Mouse (Mus musculus): ENCODE measurements around the gene Arpc4. TPM values are rescaled to one million over a fixed set of nuclear protein-coding genes. Genes with fewer than 3 reads are reported as not detected.

Gene Arpc4
- polyA plus RNA-seq, 1 experiment from 2014 or later: 211 TPM

- H3K27me3 ChIP-seq (ENCODE audit: insufficient read depth, low read length): no peaks in the 10 kb centered on the region
- DNase-seq (no peak), ATAC-seq (ENCODE audit: insufficient read depth) (no peak)
- TF ChIP-seq CTCF (IDR thresholded peaks at IDR 0.05; ENCODE audit: low read depth): no peak; the same call in 1 of the 2 replicates
- peak overlapping the region; percentile 73 for H3K4me2 ChIP-seq
- H3K4me1 ChIP-seq (ENCODE audit: insufficient read depth): peaks cover 14% of the 10 kb centered on the region; the same call in 1 of the 2 replicates
- no peaks in the 10 kb centered on the region for H3K9me3 ChIP-seq (ENCODE audit: low read depth, low read length)
- peak overlapping the region; percentile 95 for H3K27ac ChIP-seq (ENCODE audit: low read depth)
- H3K4me3 ChIP-seq (ENCODE audit: low read depth, low read length): peak overlapping the region; percentile 98
- 3% methylated on average over 7 of the region's 7 CpGs for WGBS
- peak overlapping the region; percentile 90 for H3K9ac ChIP-seq
- peaks cover 58% of the 10 kb centered on the region for H3K36me3 ChIP-seq (ENCODE audit: insufficient read depth)
Observed at GRCm38 (mm10) chr6:113377172-113377495, 781 bp upstream of the Arpc4 start.

- Histone ChIP-seq H3K9me3 (ENCODE audit: low read depth, low read length) (no peaks in the 10 kb centered on the region), H3K4me3 (ENCODE audit: low read depth, low read length) (peak overlapping the region; percentile 98), H3K27me3 (ENCODE audit: insufficient read depth, low read length) (no peaks in the 10 kb centered on the region), H3K4me2 (peak overlapping the region; percentile 73), H3K36me3 (ENCODE audit: insufficient read depth) (peaks cover 59% of the 10 kb centered on the region), H3K9ac (peak overlapping the region; percentile 90; the same call in 1 of the 2 replicates), H3K27ac (ENCODE audit: low read depth) (no peak overlapping the region), H3K4me1 (ENCODE audit: insufficient read depth) (peaks cover 14% of the 10 kb centered on the region; the same call in 1 of the 2 replicates)
- 76% methylated on average over 6 of the region's 6 CpGs for WGBS
- DNase-seq: no peak
- ATAC-seq (ENCODE audit: insufficient read depth): no peak
- no peak for TF ChIP-seq CTCF (IDR thresholded peaks at IDR 0.05; ENCODE audit: low read depth)
Observed at GRCm38 (mm10) chr6:113379246-113379645, 1.3 kb downstream of the Arpc4 start.

- no peak for DNase-seq
- no peak overlapping the region for H3K4me2 ChIP-seq
- no peak overlapping the region for H3K4me3 ChIP-seq (ENCODE audit: low read depth, low read length)
- no peak for ATAC-seq (ENCODE audit: insufficient read depth)
- WGBS: 92% methylated on average over 11 of the region's 11 CpGs
- H3K27ac ChIP-seq (ENCODE audit: low read depth): no peak overlapping the region
- no peaks in the 10 kb centered on the region for H3K27me3 ChIP-seq (ENCODE audit: insufficient read depth, low read length)
- H3K9ac ChIP-seq: no peak overlapping the region
- 0 out of 2 replicates have a peak, but pooled peaks have one; percentile 13 for TF ChIP-seq CTCF (IDR thresholded peaks at IDR 0.05; ENCODE audit: low read depth)
- peaks cover 59% of the 10 kb centered on the region for H3K36me3 ChIP-seq (ENCODE audit: insufficient read depth)
- H3K4me1 ChIP-seq (ENCODE audit: insufficient read depth): peaks cover 14% of the 10 kb centered on the region; the same call in 1 of the 2 replicates
- H3K9me3 ChIP-seq (ENCODE audit: low read depth, low read length): no peaks in the 10 kb centered on the region
Observed at GRCm38 (mm10) chr6:113380480-113380879, 2.6 kb downstream of the Arpc4 start.

- DNase-seq (no peak), ATAC-seq (ENCODE audit: insufficient read depth) (no peak)
- no peak overlapping the region for H3K27ac ChIP-seq (ENCODE audit: low read depth)
- H3K4me2 ChIP-seq: no peak overlapping the region
- no peaks in the 10 kb centered on the region for H3K9me3 ChIP-seq (ENCODE audit: low read depth, low read length)
- WGBS: 85% methylated on average over 8 of the region's 8 CpGs
- H3K9ac ChIP-seq: no peak overlapping the region
- H3K4me3 ChIP-seq (ENCODE audit: low read depth, low read length): no peak overlapping the region
- H3K27me3 ChIP-seq (ENCODE audit: insufficient read depth, low read length): no peaks in the 10 kb centered on the region
- no peak for TF ChIP-seq CTCF (IDR thresholded peaks at IDR 0.05; ENCODE audit: low read depth)
- peaks cover 92% of the 10 kb centered on the region for H3K36me3 ChIP-seq (ENCODE audit: insufficient read depth)
- 0 out of 2 replicates have a peak, but pooled peaks cover under 1% of the 10 kb centered on the region for H3K4me1 ChIP-seq (ENCODE audit: insufficient read depth)
Observed at GRCm38 (mm10) chr6:113384351-113384927, 6.5 kb downstream of the Arpc4 start.

GRCm38 (mm10) chr6:113385160-113385714 lies 7.3 kb downstream of the Arpc4 start:
- TF ChIP-seq CTCF (IDR thresholded peaks at IDR 0.05; ENCODE audit: low read depth): no peak
- Histone ChIP-seq H3K27ac (ENCODE audit: low read depth) (no peak overlapping the region), H3K4me1 (ENCODE audit: insufficient read depth) (no peaks in the 10 kb centered on the region), H3K4me2 (no peak overlapping the region), H3K9me3 (ENCODE audit: low read depth, low read length) (no peaks in the 10 kb centered on the region), H3K27me3 (ENCODE audit: insufficient read depth, low read length) (no peaks in the 10 kb centered on the region), H3K36me3 (ENCODE audit: insufficient read depth) (peaks cover 99% of the 10 kb centered on the region), H3K4me3 (ENCODE audit: low read depth, low read length) (no peak overlapping the region), H3K9ac (no peak overlapping the region)
- DNase-seq (no peak), ATAC-seq (ENCODE audit: insufficient read depth) (no peak)
- 80% methylated on average over 11 of the region's 11 CpGs for WGBS

GRCm38 (mm10) chr6:113386025-113386424 lies 8.1 kb downstream of the Arpc4 start:
- no peak for ATAC-seq (ENCODE audit: insufficient read depth)
- H3K4me2 ChIP-seq: no peak overlapping the region
- H3K9me3 ChIP-seq (ENCODE audit: low read depth, low read length): no peaks in the 10 kb centered on the region
- no peak for TF ChIP-seq CTCF (IDR thresholded peaks at IDR 0.05; ENCODE audit: low read depth)
- no peak overlapping the region for H3K4me3 ChIP-seq (ENCODE audit: low read depth, low read length)
- WGBS: 68% methylated on average over 3 of the region's 3 CpGs
- H3K27ac ChIP-seq (ENCODE audit: low read depth): no peak overlapping the region
- peaks cover 99% of the 10 kb centered on the region for H3K36me3 ChIP-seq (ENCODE audit: insufficient read depth)
- no peaks in the 10 kb centered on the region for H3K27me3 ChIP-seq (ENCODE audit: insufficient read depth, low read length)
- H3K4me1 ChIP-seq (ENCODE audit: insufficient read depth): no peaks in the 10 kb centered on the region
- H3K9ac ChIP-seq: no peak overlapping the region
- DNase-seq: no peak

- peaks cover 75% of the 10 kb centered on the region for H3K36me3 ChIP-seq (ENCODE audit: insufficient read depth)
- no peak for TF ChIP-seq CTCF (IDR thresholded peaks at IDR 0.05; ENCODE audit: low read depth)
- H3K9me3 ChIP-seq (ENCODE audit: low read depth, low read length): no peaks in the 10 kb centered on the region
- no peak within 1 kb of the TSS for H3K4me3 ChIP-seq (ENCODE audit: low read depth, low read length)
- H3K27me3 ChIP-seq (ENCODE audit: insufficient read depth, low read length): no peaks in the 10 kb centered on the region
- WGBS: 68% methylated on average over 8 of the region's 8 CpGs
- no peak within 1 kb of the TSS for H3K9ac ChIP-seq
- no peak within 1 kb of the TSS for H3K4me2 ChIP-seq
- DNase-seq (no peak), ATAC-seq (ENCODE audit: insufficient read depth) (no peak)
- no peak within 1 kb of the TSS for H3K27ac ChIP-seq (ENCODE audit: low read depth)
- H3K4me1 ChIP-seq (ENCODE audit: insufficient read depth): no peaks in the 10 kb centered on the region
Observed at GRCm38 (mm10) chr6:113388960-113389359, 11.0 kb downstream of the Arpc4 start, which contains the start of gene Ttll3. Gene Ttll3, plus strand, starts transcription at chr6:113389260.
